9 mouse cellular contexts compared by ENCODE assay signal in the genomic region with DNA sequence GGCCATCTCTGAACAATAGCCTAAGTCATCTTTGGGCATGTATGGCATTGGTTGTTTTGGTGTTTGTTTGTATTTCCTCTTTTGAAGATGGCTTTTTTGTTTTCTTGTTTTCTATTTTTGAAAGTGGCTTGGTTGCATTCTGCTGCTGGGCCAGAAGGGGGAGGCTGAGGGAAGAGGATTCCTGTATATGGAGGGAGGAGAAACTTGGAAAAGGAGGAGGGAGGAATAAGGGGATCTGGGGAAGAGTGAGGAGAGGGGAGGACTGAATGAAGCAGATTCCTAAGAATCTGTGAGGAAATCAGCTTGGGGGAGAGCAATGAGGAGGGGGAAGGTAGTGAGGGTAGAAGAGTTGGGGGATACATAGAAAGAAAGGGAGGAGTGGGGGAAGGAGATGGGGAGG.
DNase-seq lines count a peak whose midpoint lies in the region; ATAC-seq and TF ChIP-seq lines count a peak whose summit lies in the region.
"Had no signal": no experiment of that assay in that cellular context is flagged by ENCODE, and none has a peak within 500 bp of the region (broad histone marks: within the 10 kb centered on the region; RNA-seq: fewer than 3 reads in every experiment).

No protein-coding gene starts in this region.

- no peak overlapping the region for H3K4me3 ChIP-seq in intestine, postnatal 0 days (ENCODE audit: low read depth, low read length)
- no peak overlapping the region for H3K4me3 ChIP-seq in intestine, embryonic 15.5 days (replicated peaks)
- H3K4me3 ChIP-seq in embryonic facial prominence, embryonic 14.5 days (ENCODE audit: low read depth, low read length) = no peak overlapping the region
- no peak overlapping the region for H3K4me3 ChIP-seq in limb, embryonic 14.5 days (replicated peaks; ENCODE audit: low read length)
- H3K4me3 ChIP-seq: limb, embryonic 15.5 days had no signal

- H3K4me1 ChIP-seq in intestine, postnatal 0 days (replicated peaks; ENCODE audit: control insufficient read depth, insufficient read depth, low read length) = no peaks in the 10 kb centered on the region
- peaks cover 4% of the 10 kb centered on the region; the same call in 1 of the 2 replicates for H3K4me1 ChIP-seq in intestine, embryonic 15.5 days (replicated peaks)
- peaks cover 15% of the 10 kb centered on the region for H3K4me1 ChIP-seq in embryonic facial prominence, embryonic 14.5 days (ENCODE audit: control insufficient read depth, insufficient read depth, low read length)
- peaks cover 29% of the 10 kb centered on the region; the same call in 1 of the 2 replicates for H3K4me1 ChIP-seq in limb, embryonic 14.5 days (ENCODE audit: control insufficient read depth, insufficient read depth, low read length)

- 0 out of 2 replicates have a peak, but pooled peaks cover 2% of the 10 kb centered on the region for H3K27me3 ChIP-seq in intestine, postnatal 0 days (replicated peaks; ENCODE audit: control insufficient read depth, insufficient read depth, low read length)
- no peaks in the 10 kb centered on the region for H3K27me3 ChIP-seq in intestine, embryonic 15.5 days (replicated peaks)
- H3K27me3 ChIP-seq in embryonic facial prominence, embryonic 14.5 days (replicated peaks; ENCODE audit: control insufficient read depth, insufficient read depth, low read length) = 0 out of 2 replicates have a peak, but pooled peaks cover 4% of the 10 kb centered on the region
- H3K27me3 ChIP-seq in limb, embryonic 14.5 days (ENCODE audit: control insufficient read depth, insufficient read depth, low read length) = 0 out of 2 replicates have a peak, but pooled peaks cover 7% of the 10 kb centered on the region

- H3K9ac ChIP-seq in intestine, postnatal 0 days (ENCODE audit: low read depth, low read length) = no peak overlapping the region
- no peak overlapping the region for H3K9ac ChIP-seq in intestine, embryonic 15.5 days
- no peak overlapping the region for H3K9ac ChIP-seq in embryonic facial prominence, embryonic 14.5 days (ENCODE audit: low read depth, low read length)
- no peak overlapping the region for H3K9ac ChIP-seq in limb, embryonic 14.5 days (ENCODE audit: low read depth, low read length, severe bottlenecking)
- H3K9ac ChIP-seq: limb, embryonic 15.5 days had no signal

- peak; percentile 73 for DNase-seq in 3T3-L1 (ENCODE audit: low read depth, low spot score)
- peak; percentile 64 for DNase-seq in adrenal gland, postnatal 10 days
- DNase-seq in embryonic facial prominence, embryonic 14.5 days (ENCODE audit: low spot score) = peak; percentile 63
- peak; percentile 50 for DNase-seq in limb, embryonic 14.5 days (ENCODE audit: low spot score)
- no peak for DNase-seq in thymus, postnatal 10 days (ENCODE audit: low spot score in 2 of 2)
- DNase-seq in T-cell, adult 2 months (ENCODE audit: low spot score) = no peak

- ATAC-seq in intestine, postnatal 0 days = no peak
- no peak for ATAC-seq in intestine, embryonic 15.5 days
- ATAC-seq in embryonic facial prominence, embryonic 14.5 days (ENCODE audit: low read depth) = no peak
- ATAC-seq in limb, embryonic 14.5 days (ENCODE audit: low FRiP score, low read depth) = no peak

- TF ChIP-seq CTCF in intestine, postnatal 0 days (IDR thresholded peaks at IDR 0.05; ENCODE audit: low read depth) = peak; percentile 81

- H3K36me3 ChIP-seq in intestine, postnatal 0 days (ENCODE audit: control insufficient read depth, insufficient read depth) = no peaks in the 10 kb centered on the region
- H3K36me3 ChIP-seq in intestine, embryonic 15.5 days = no peaks in the 10 kb centered on the region
- no peaks in the 10 kb centered on the region for H3K36me3 ChIP-seq in embryonic facial prominence, embryonic 14.5 days (ENCODE audit: control insufficient read depth, insufficient read depth, low read length)
- no peaks in the 10 kb centered on the region for H3K36me3 ChIP-seq in limb, embryonic 14.5 days (ENCODE audit: control insufficient read depth, insufficient read depth, low read length)
- H3K36me3 ChIP-seq: limb, embryonic 15.5 days had no signal

- H3K9me3 ChIP-seq in intestine, postnatal 0 days (ENCODE audit: control insufficient read depth) = no peaks in the 10 kb centered on the region
- H3K9me3 ChIP-seq in intestine, embryonic 15.5 days = no peaks in the 10 kb centered on the region
- no peaks in the 10 kb centered on the region for H3K9me3 ChIP-seq in embryonic facial prominence, embryonic 14.5 days (ENCODE audit: control insufficient read depth, low read length)
- H3K9me3 ChIP-seq in limb, embryonic 14.5 days (ENCODE audit: control insufficient read depth, low read length) = no peaks in the 10 kb centered on the region
- H3K9me3 ChIP-seq: limb, embryonic 15.5 days had no signal

- no peak overlapping the region for H3K4me2 ChIP-seq in intestine, postnatal 0 days (replicated peaks; ENCODE audit: low read depth)
- H3K4me2 ChIP-seq in intestine, embryonic 15.5 days (replicated peaks) = no peak overlapping the region
- H3K4me2 ChIP-seq in embryonic facial prominence, embryonic 14.5 days (ENCODE audit: low read depth, low read length) = no peak overlapping the region
- no peak overlapping the region for H3K4me2 ChIP-seq in limb, embryonic 14.5 days (replicated peaks; ENCODE audit: low read depth, low read length, severe bottlenecking)
- H3K4me2 ChIP-seq: limb, embryonic 15.5 days had no signal

- no peak overlapping the region for H3K27ac ChIP-seq in intestine, postnatal 0 days (ENCODE audit: low read depth, low read length)
- H3K27ac ChIP-seq in intestine, embryonic 15.5 days = no peak overlapping the region
- H3K27ac ChIP-seq in embryonic facial prominence, embryonic 14.5 days (replicated peaks; ENCODE audit: low read depth, low read length) = no peak overlapping the region
- H3K27ac ChIP-seq in limb, embryonic 14.5 days (replicated peaks; ENCODE audit: low read depth, low read length) = no peak overlapping the region
- H3K27ac ChIP-seq: limb, embryonic 15.5 days had no signal

- no peak for TF ChIP-seq POLR2A in limb, embryonic 14.5 days (IDR thresholded peaks at IDR 0.05; ENCODE audit: borderline replicate concordance, extremely low read depth, insufficient read depth, insufficient read length)

Comparison
In these comparisons a context has a peak if more than half of its experiments do, and no peak if none do; other contexts are left out.
1. DNase-seq: peak in 3T3-L1 (single experiment), adrenal gland, postnatal 10 days (single experiment), embryonic facial prominence, embryonic 14.5 days (single experiment) and limb, embryonic 14.5 days (single experiment); none in thymus, postnatal 10 days (0 of 2) and T-cell, adult 2 months (single experiment).